Mouse (Mus musculus) layer of hippocampus, postnatal 25 days (tissue): ENCODE data around the gene 4931428F04Rik. TPM values are rescaled to one million over a fixed set of nuclear protein-coding genes. Genes with fewer than 3 reads are reported as not detected.
"Not testable (repeated sequence)": the region's sequence is repeated elsewhere in the genome, so short reads cannot be mapped to it uniquely, and the experiment has no call there.

ENCODE experiments used
- DNase-seq, 2 experiments: peaks; one replicate each; pipeline ENCODE4 v3.0.0; 2022; ENCODE audit warnings: mixed read lengths in 2 of 2, low spot score in 1 of 2; ENCODE audit errors: extremely low spot score in 1 of 2
- total RNA-seq, 2 experiments: library from RNA; stranded (reverse); gene quantifications; 2 replicates each; pipeline ENCODE4 v1.2.3; 2021

Gene 4931428F04Rik
- total RNA-seq, 2 experiments from 2014 or later: 21.7 to 24.4 TPM

GRCm38 (mm10) chr8:105308428-105308827, 18.8 kb upstream of the 4931428F04Rik start:
- no peak for DNase-seq

GRCm38 (mm10) chr8:105307670-105308069, 18.0 kb upstream of the 4931428F04Rik start:
- DNase-seq: no peak

GRCm38 (mm10) chr8:105306146-105306691, 16.6 kb upstream of the 4931428F04Rik start:
- no peak for DNase-seq

GRCm38 (mm10) chr8:105305211-105306145, 15.8 kb upstream of the 4931428F04Rik start, which contains the start of gene Elmo3:
TSS of gene Elmo3 (plus strand) at chr8:105305601.
- peak in 1 of 2 experiments; percentile 54 for DNase-seq

GRCm38 (mm10) chr8:105304325-105305210, 14.9 kb upstream of the 4931428F04Rik start:
- DNase-seq: no peak

- DNase-seq: no peak
These were observed 14.2 kb upstream of the 4931428F04Rik start for GRCm38 (mm10) chr8:105303874-105304273.

GRCm38 (mm10) chr8:105303396-105303795, 13.7 kb upstream of the 4931428F04Rik start:
- DNase-seq: no peak

GRCm38 (mm10) chr8:105299962-105300361, 10.3 kb upstream of the 4931428F04Rik start:
- no peak for DNase-seq

- no peak for DNase-seq
These were observed 8.9 kb upstream of the 4931428F04Rik start for GRCm38 (mm10) chr8:105298351-105299252.

- DNase-seq: peak; percentile 80 to 85
These were observed 8.0 kb upstream of the 4931428F04Rik start, which contains the start of gene E2f4 for GRCm38 (mm10) chr8:105297511-105298192. TSS of gene E2f4 (plus strand) at chr8:105297663.

- DNase-seq: no peak
These were observed 6.4 kb upstream of the 4931428F04Rik start, which contains the start of gene Exoc3l for GRCm38 (mm10) chr8:105295895-105296573. TSS of gene Exoc3l (minus strand) at chr8:105296101.

- DNase-seq: no peak
These were observed 5.6 kb upstream of the 4931428F04Rik start for GRCm38 (mm10) chr8:105295256-105295655.

- DNase-seq: no peak
These were observed 5.1 kb upstream of the 4931428F04Rik start for GRCm38 (mm10) chr8:105294776-105295175.

- DNase-seq: no peak
These were observed 3.7 kb upstream of the 4931428F04Rik start for GRCm38 (mm10) chr8:105293405-105293804.

- DNase-seq: no peak
These were observed 2.8 kb upstream of the 4931428F04Rik start for GRCm38 (mm10) chr8:105292471-105292870.

- DNase-seq: not testable (repeated sequence)
These were observed 2.1 kb upstream of the 4931428F04Rik start for GRCm38 (mm10) chr8:105291802-105292201.

GRCm38 (mm10) chr8:105291364-105291763, 1.7 kb upstream of the 4931428F04Rik start:
- DNase-seq: not testable (repeated sequence)
